Mouse (Mus musculus) hindbrain, embryonic 15.5 days (tissue): ENCODE results near the gene Pdxp. TPM values are rescaled to one million over a fixed set of nuclear protein-coding genes. Genes with fewer than 3 reads are reported as not detected.

ENCODE experiments used
- ATAC-seq: fragments of 200-750 bp; cut with Nextera tagmentation; 2 replicates; pipeline ENCODE4 v1.8.0; 2017; ENCODE audit warnings: low read depth, moderate number of reproducible peaks, moderate TSS enrichment; ENCODE audit not compliant: low FRiP score
- H3K27ac ChIP-seq: fragments of 300-500 bp; sonication (generic); replicated peaks from 2 replicates; pipeline ENCODE4 v1.5.1; 2015; ENCODE audit warnings: mild to moderate bottlenecking, inconsistent platforms
- H3K27me3 ChIP-seq: fragments of 300-500 bp; sonication (generic); 2 replicates; pipeline ENCODE4 v1.6.1; 2015; ENCODE audit warnings: control low read depth, inconsistent platforms
- H3K36me3 ChIP-seq: fragments of 300-500 bp; sonication (generic); 2 replicates; pipeline ENCODE4 v1.6.1; 2015; ENCODE audit warnings: control low read depth, inconsistent platforms
- H3K4me1 ChIP-seq: fragments of 300-500 bp; sonication (generic); replicated peaks from 2 replicates; pipeline ENCODE4 v1.6.1; 2015; ENCODE audit warnings: control low read depth, inconsistent platforms
- H3K4me2 ChIP-seq: fragments of 300-500 bp; sonication (generic); 2 replicates; pipeline ENCODE4 v1.6.1; 2015; ENCODE audit warnings: moderate library complexity, mild to moderate bottlenecking, inconsistent platforms
- H3K4me3 ChIP-seq: fragments of 300-500 bp; sonication (generic); 2 replicates; pipeline ENCODE4 v1.5.1; 2015; ENCODE audit warnings: mild to moderate bottlenecking, inconsistent platforms
- H3K9ac ChIP-seq: fragments of 300-500 bp; sonication (generic); 2 replicates; pipeline ENCODE4 v1.6.1; 2015; ENCODE audit warnings: inconsistent platforms
- H3K9me3 ChIP-seq: fragments of 300-500 bp; sonication (generic); 2 replicates; pipeline ENCODE4 v1.6.1; 2016; ENCODE audit warnings: control low read depth, inconsistent platforms
- WGBS: fragments of 180-500 bp; shearing (Covaris S2); methylation state at CpG from one replicate; pipeline ENCODE4 v1.1.7; 2015; 5-methylcytosine and 5-hydroxymethylcytosine counted together
- polyA plus RNA-seq: library from polyadenylated mRNA; unstranded; fragments of >200 nt; fragmentation: Nextera tagmentation; extraction: Ambion mirVana; gene quantifications from 2 replicates; pipeline ENCODE4 v1.2.1, GENCODE M21; 2015

The Pdxp gene
- polyA plus RNA-seq, 1 experiment from 2014 or later, result 110 TPM

- Histone ChIP-seq H3K9me3 (no peaks in the 10 kb centered on the region), H3K27me3 (peaks cover 15% of the 10 kb centered on the region; the same call in 1 of the 2 replicates), H3K9ac (no peak overlapping the region), H3K36me3 (no peaks in the 10 kb centered on the region), H3K27ac (no peak overlapping the region), H3K4me2 (peak overlapping the region; percentile 98), H3K4me3 (peak overlapping the region; percentile 59), H3K4me1 (peaks cover 21% of the 10 kb centered on the region)
- no peak for ATAC-seq
- WGBS, result 27% methylated on average over 18 of the region's 18 CpGs
These were observed 12.9 kb upstream of the Pdxp start for GRCm38 (mm10) chr15:78900585-78901421.

GRCm38 (mm10) chr15:78901422-78901789 is 12.3 kb upstream of the Pdxp start:
- H3K27ac ChIP-seq, result no peak overlapping the region
- 0 out of 2 replicates have a peak, but pooled peaks have one; percentile 21 for ATAC-seq
- H3K9ac ChIP-seq, result no peak overlapping the region
- no peaks in the 10 kb centered on the region for H3K36me3 ChIP-seq
- 0 out of 2 replicates have a peak overlapping the region, but pooled peaks have one; percentile 98 for H3K4me2 ChIP-seq
- WGBS, result 41% methylated on average over 8 of the region's 8 CpGs
- H3K9me3 ChIP-seq, result no peaks in the 10 kb centered on the region
- H3K4me1 ChIP-seq, result peaks cover 21% of the 10 kb centered on the region
- H3K4me3 ChIP-seq, result no peak overlapping the region
- peaks cover 15% of the 10 kb centered on the region; the same call in 1 of the 2 replicates for H3K27me3 ChIP-seq

DNA sequence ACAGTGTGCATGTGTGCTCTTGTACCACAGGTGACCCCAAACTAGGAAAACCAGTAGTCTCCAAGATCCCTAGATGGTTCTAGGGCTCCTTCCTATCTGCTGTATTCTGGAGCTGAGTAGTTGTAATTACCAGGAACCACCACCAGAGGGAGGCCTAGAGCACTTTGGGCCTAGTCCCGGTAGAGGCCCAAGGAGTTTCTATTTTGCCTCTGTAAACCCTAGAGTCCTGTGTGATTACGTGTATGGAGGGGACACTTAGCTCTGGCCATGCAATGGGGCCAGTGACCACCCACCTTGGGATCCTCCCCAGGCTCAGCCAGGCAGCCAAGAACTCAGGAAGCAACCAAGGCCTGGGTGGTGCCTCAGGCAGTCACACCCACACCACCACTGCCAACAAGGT is 10.5 kb upstream of the Pdxp start:
- Histone ChIP-seq H3K27me3 (peaks cover 15% of the 10 kb centered on the region; the same call in 1 of the 2 replicates), H3K4me2 (no peak overlapping the region), H3K4me1 (peaks cover 21% of the 10 kb centered on the region), H3K36me3 (no peaks in the 10 kb centered on the region), H3K27ac (no peak overlapping the region), H3K4me3 (no peak overlapping the region), H3K9ac (no peak overlapping the region), H3K9me3 (no peaks in the 10 kb centered on the region)
- peak; percentile 19; the same call in 1 of the 2 replicates for ATAC-seq
- 5% methylated on average over 2 of the region's 2 CpGs for WGBS

- Histone ChIP-seq H3K27me3 (no peaks in the 10 kb centered on the region), H3K9ac (no peak overlapping the region), H3K27ac (no peak overlapping the region), H3K9me3 (no peaks in the 10 kb centered on the region), H3K4me2 (no peak overlapping the region), H3K36me3 (no peaks in the 10 kb centered on the region), H3K4me3 (no peak overlapping the region), H3K4me1 (peaks cover 8% of the 10 kb centered on the region)
- no peak for ATAC-seq
- WGBS, result 80% methylated on average over 7 of the region's 7 CpGs
These were observed 5.3 kb upstream of the Pdxp start for GRCm38 (mm10) chr15:78908399-78908798.

DNA sequence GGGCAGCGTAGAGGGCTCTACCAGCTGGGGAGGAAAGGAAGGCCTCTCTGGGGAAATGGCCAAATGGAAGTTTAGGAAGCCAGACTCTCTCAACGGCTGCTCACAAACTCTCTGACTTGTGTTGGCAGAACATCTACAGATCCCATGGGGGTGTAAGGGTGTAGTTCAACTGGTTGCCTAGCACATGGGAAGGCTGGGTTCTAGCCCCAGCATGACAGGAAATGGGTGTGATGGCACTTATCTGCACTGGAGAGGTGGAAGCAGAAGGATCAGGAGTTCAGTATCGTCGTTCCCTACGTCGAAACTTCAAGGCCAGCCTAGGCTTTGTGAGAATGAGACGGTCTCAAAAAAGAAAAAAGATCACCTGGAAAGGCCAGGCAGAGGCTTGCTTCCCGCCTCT is 4.7 kb upstream of the Pdxp start:
- no peaks in the 10 kb centered on the region for H3K27me3 ChIP-seq
- 87% methylated on average over 8 of the region's 8 CpGs for WGBS
- ATAC-seq, result no peak
- H3K4me3 ChIP-seq, result no peak overlapping the region
- no peaks in the 10 kb centered on the region for H3K36me3 ChIP-seq
- H3K4me1 ChIP-seq, result peaks cover 8% of the 10 kb centered on the region
- H3K9ac ChIP-seq, result no peak overlapping the region
- no peak overlapping the region for H3K4me2 ChIP-seq
- H3K27ac ChIP-seq, result no peak overlapping the region
- H3K9me3 ChIP-seq, result no peaks in the 10 kb centered on the region

DNA sequence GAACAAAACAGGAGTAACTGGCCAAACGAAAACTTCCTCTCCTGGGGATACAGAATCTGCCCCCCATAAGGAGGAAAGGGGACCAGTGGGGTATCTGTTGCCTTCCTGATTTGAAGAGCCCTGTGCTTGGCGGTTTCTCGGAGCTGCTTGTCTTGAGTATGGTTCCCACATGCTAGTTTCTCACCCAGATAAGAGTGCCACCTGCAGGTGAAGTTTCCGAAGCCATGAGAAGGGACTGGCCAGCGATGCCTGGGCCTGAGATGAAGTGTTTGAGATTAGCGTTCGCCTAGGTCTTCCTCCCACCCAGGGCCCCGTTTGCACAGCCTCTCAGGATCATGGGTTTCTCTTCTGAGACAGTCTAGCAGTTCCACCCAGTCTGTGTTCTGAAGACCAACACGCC is 1.7 kb upstream of the Pdxp start:
- Histone ChIP-seq H3K27ac (no peak overlapping the region), H3K4me2 (no peak overlapping the region), H3K4me3 (no peak overlapping the region), H3K4me1 (peaks cover 34% of the 10 kb centered on the region), H3K27me3 (no peaks in the 10 kb centered on the region), H3K9ac (no peak overlapping the region), H3K36me3 (no peaks in the 10 kb centered on the region), H3K9me3 (no peaks in the 10 kb centered on the region)
- no peak for ATAC-seq
- WGBS, result 29% methylated on average over 9 of the region's 9 CpGs

DNA sequence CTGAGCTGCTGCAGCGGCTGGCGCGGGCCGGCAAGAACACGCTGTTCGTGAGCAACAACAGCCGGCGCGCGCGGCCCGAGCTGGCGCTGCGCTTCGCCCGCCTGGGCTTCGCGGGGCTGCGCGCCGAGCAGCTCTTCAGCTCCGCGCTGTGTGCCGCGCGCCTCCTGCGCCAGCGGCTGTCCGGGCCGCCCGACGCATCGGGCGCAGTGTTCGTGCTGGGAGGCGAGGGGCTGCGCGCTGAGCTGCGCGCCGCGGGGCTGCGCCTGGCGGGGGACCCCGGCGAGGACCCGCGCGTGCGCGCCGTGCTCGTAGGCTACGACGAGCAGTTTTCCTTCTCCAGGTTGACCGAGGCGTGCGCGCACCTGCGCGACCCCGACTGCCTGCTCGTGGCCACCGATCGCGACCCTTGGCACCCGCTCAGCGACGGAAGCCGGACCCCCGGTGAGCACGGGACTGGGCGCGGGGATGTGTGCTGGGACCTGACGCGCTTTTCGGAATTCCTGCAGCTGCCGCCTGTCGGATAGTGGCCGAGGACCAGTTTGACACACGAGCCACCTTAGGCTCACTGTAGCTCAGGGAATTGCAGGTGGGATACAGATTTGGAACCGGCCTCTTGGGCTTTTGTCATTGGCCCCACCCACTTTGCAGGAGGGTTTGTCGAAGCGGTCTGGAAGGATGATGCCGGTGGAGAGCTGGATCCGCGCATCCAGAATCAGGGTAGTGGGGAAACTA is 538 bp downstream of the Pdxp start:
- H3K36me3 ChIP-seq, result peaks cover 5% of the 10 kb centered on the region; the same call in 1 of the 2 replicates
- 0% methylated on average over 70 of the region's 87 CpGs for WGBS
- peak overlapping the region; percentile 81 for H3K4me2 ChIP-seq
- peak overlapping the region; percentile 88 for H3K4me3 ChIP-seq
- peak overlapping the region; percentile 82 for H3K9ac ChIP-seq
- peak; percentile 66 for ATAC-seq
- H3K4me1 ChIP-seq, result peaks cover 42% of the 10 kb centered on the region
- no peaks in the 10 kb centered on the region for H3K27me3 ChIP-seq
- peak overlapping the region; percentile 97 for H3K27ac ChIP-seq
- no peaks in the 10 kb centered on the region for H3K9me3 ChIP-seq

- no peaks in the 10 kb centered on the region for H3K27me3 ChIP-seq
- peaks cover 7% of the 10 kb centered on the region; the same call in 1 of the 2 replicates for H3K36me3 ChIP-seq
- H3K9me3 ChIP-seq, result no peaks in the 10 kb centered on the region
- peak overlapping the region; percentile 88 for H3K4me3 ChIP-seq
- peaks cover 42% of the 10 kb centered on the region for H3K4me1 ChIP-seq
- H3K9ac ChIP-seq, result peak overlapping the region; percentile 82
- WGBS, result 48% methylated on average over 8 of the region's 8 CpGs
- peak overlapping the region; percentile 81 for H3K4me2 ChIP-seq
- H3K27ac ChIP-seq, result peak overlapping the region; percentile 97
- no peak for ATAC-seq
These were observed 1.3 kb downstream of the Pdxp start for GRCm38 (mm10) chr15:78914823-78915659.

GRCm38 (mm10) chr15:78915660-78916017 is 1.9 kb downstream of the Pdxp start:
- H3K27me3 ChIP-seq, result no peaks in the 10 kb centered on the region
- H3K4me1 ChIP-seq, result peaks cover 42% of the 10 kb centered on the region
- H3K36me3 ChIP-seq, result peaks cover 7% of the 10 kb centered on the region; the same call in 1 of the 2 replicates
- peak overlapping the region; percentile 81 for H3K4me2 ChIP-seq
- WGBS, result 6% methylated on average over 8 of the region's 8 CpGs
- H3K27ac ChIP-seq, result peak overlapping the region; percentile 60
- no peak for ATAC-seq
- H3K9ac ChIP-seq, result peak overlapping the region; percentile 82
- peak overlapping the region; percentile 88 for H3K4me3 ChIP-seq
- no peaks in the 10 kb centered on the region for H3K9me3 ChIP-seq

DNA sequence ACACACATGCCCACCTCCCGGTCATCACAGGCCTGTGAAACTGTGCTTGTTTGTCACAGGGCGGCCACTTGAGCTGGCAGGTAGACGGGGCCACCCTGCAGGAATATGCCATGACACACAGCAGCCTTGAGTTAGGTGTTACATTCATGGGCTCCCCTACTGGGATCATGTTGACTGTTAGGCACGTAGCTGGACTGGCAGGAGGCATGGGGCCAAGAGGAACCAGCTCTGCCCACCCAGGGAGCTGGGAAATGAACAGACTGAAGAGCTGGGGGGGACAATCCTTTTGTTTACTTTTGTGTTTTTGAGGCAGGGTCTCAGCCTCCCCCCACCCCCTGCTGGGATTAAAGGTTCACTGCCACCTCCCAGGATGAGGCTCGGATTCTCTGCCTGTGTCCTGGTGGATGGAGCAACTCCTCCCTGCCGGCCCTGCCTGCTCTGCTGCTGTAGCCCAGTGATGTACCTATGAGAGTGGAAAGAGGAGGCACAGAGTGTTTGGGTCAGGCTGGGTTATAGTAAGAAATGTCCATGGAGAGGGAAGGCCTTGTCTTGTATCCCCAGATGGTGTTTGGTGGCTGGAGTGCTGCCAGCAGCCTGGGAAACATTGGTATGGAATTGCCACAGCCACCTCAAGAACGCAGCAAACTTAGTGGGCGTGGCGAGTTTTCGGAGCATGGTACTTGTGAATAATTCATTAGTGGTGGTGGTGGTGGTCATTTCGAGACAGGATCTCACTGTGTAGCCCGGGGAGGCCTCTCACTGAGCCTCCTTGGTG is 2.5 kb downstream of the Pdxp start:
- Histone ChIP-seq H3K4me1 (peaks cover 42% of the 10 kb centered on the region), H3K36me3 (peaks cover 7% of the 10 kb centered on the region; the same call in 1 of the 2 replicates), H3K27me3 (no peaks in the 10 kb centered on the region), H3K27ac (peak overlapping the region; percentile 60), H3K9ac (peak overlapping the region; percentile 47), H3K4me2 (peak overlapping the region; percentile 81), H3K9me3 (no peaks in the 10 kb centered on the region), H3K4me3 (peak overlapping the region; percentile 88)
- ATAC-seq, result no peak
- 17% methylated on average over 12 of the region's 12 CpGs for WGBS

GRCm38 (mm10) chr15:78918126-78918525 is 4.4 kb downstream of the Pdxp start:
- H3K27me3 ChIP-seq, result no peaks in the 10 kb centered on the region
- no peak overlapping the region for H3K4me2 ChIP-seq
- peaks cover 7% of the 10 kb centered on the region; the same call in 1 of the 2 replicates for H3K36me3 ChIP-seq
- H3K9me3 ChIP-seq, result no peaks in the 10 kb centered on the region
- H3K4me1 ChIP-seq, result peaks cover 37% of the 10 kb centered on the region
- no peak for ATAC-seq
- H3K4me3 ChIP-seq, result no peak overlapping the region
- WGBS, result 96% methylated on average over 23 of the region's 23 CpGs
- no peak overlapping the region for H3K27ac ChIP-seq
- no peak overlapping the region for H3K9ac ChIP-seq
